Mouse (Mus musculus) liver, embryonic 13.5 days (tissue): ENCODE measurements around the gene Alb. TPM values are rescaled to one million over a fixed set of nuclear protein-coding genes. Genes with fewer than 3 reads are reported as not detected.
A peak's percentile ranks its signal among the peaks of the same experiment; 100 is the strongest.

ENCODE experiments used
- ATAC-seq: fragments of 200-750 bp; cut with Nextera tagmentation; 2 replicates; pipeline ENCODE4 v1.8.0; 2017; ENCODE audit warnings: low read depth, mild to moderate bottlenecking, moderate number of reproducible peaks, moderate library complexity
- DNase-seq: peaks from one replicate; pipeline ENCODE4 v3.0.0; 2022
- H3K27ac ChIP-seq: fragments of 300-500 bp; sonication (generic); 2 replicates; pipeline ENCODE4 v1.5.1; 2015; ENCODE audit warnings: moderate library complexity, mild to moderate bottlenecking, inconsistent platforms
- H3K27me3 ChIP-seq: fragments of 300-500 bp; sonication (generic); 2 replicates; pipeline ENCODE4 v1.6.1; 2015; ENCODE audit warnings: mild to moderate bottlenecking, inconsistent platforms
- H3K36me3 ChIP-seq: fragments of 300-500 bp; sonication (generic); 2 replicates; pipeline ENCODE4 v1.6.1; 2015; ENCODE audit warnings: mild to moderate bottlenecking, inconsistent platforms
- H3K4me1 ChIP-seq: fragments of 300-500 bp; sonication (generic); replicated peaks from 2 replicates; pipeline ENCODE4 v1.6.1; 2015; ENCODE audit warnings: inconsistent platforms
- H3K4me2 ChIP-seq: fragments of 300-500 bp; sonication (generic); 2 replicates; pipeline ENCODE4 v1.6.1; 2015; ENCODE audit warnings: inconsistent platforms, mild to moderate bottlenecking, moderate library complexity
- H3K4me3 ChIP-seq: fragments of 300-500 bp; sonication (generic); replicated peaks from 2 replicates; pipeline ENCODE4 v1.5.1; 2015; ENCODE audit warnings: mild to moderate bottlenecking, inconsistent platforms
- H3K9ac ChIP-seq: fragments of 300-500 bp; sonication (generic); 2 replicates; pipeline ENCODE4 v1.6.1; 2015; ENCODE audit warnings: mild to moderate bottlenecking, inconsistent platforms
- H3K9me3 ChIP-seq: fragments of 300-500 bp; sonication (generic); replicated peaks from 2 replicates; pipeline ENCODE4 v1.6.1; 2016; ENCODE audit warnings: inconsistent platforms
- WGBS: fragments of 180-500 bp; shearing (Covaris S2); methylation state at CpG from one replicate; pipeline ENCODE4 v1.1.7; 2015; ENCODE audit not compliant: insufficient replicate concordance; 5-methylcytosine and 5-hydroxymethylcytosine counted together
- polyA plus RNA-seq: library from polyadenylated mRNA; unstranded; fragments of >200 nt; fragmentation: Nextera tagmentation; extraction: Ambion mirVana; gene quantifications from 2 replicates; pipeline ENCODE4 v1.2.1, GENCODE M21; 2015

Alb gene
- 1,711 and 2,009 TPM in 2 replicates for polyA plus RNA-seq

GRCm38 (mm10) chr5:90460619-90461018, at the start of gene Alb:
Alb (plus strand) TSS chr5:90460897.
- DNase-seq, result no peak
- no peak within 1 kb of the TSS for H3K4me2 ChIP-seq
- no peaks in the 10 kb centered on the region for H3K36me3 ChIP-seq
- no peaks in the 10 kb centered on the region for H3K4me1 ChIP-seq
- WGBS, result 67% methylated on average over 8 of the region's 8 CpGs
- H3K9me3 ChIP-seq, result no peaks in the 10 kb centered on the region
- peak within 1 kb of the TSS; percentile 30; the same call in 1 of the 2 replicates for H3K27ac ChIP-seq
- peak within 1 kb of the TSS; percentile 37 for H3K4me3 ChIP-seq
- H3K9ac ChIP-seq, result no peak within 1 kb of the TSS; the same call in 1 of the 2 replicates
- peak; percentile 57 for ATAC-seq
- no peaks in the 10 kb centered on the region for H3K27me3 ChIP-seq

DNA sequence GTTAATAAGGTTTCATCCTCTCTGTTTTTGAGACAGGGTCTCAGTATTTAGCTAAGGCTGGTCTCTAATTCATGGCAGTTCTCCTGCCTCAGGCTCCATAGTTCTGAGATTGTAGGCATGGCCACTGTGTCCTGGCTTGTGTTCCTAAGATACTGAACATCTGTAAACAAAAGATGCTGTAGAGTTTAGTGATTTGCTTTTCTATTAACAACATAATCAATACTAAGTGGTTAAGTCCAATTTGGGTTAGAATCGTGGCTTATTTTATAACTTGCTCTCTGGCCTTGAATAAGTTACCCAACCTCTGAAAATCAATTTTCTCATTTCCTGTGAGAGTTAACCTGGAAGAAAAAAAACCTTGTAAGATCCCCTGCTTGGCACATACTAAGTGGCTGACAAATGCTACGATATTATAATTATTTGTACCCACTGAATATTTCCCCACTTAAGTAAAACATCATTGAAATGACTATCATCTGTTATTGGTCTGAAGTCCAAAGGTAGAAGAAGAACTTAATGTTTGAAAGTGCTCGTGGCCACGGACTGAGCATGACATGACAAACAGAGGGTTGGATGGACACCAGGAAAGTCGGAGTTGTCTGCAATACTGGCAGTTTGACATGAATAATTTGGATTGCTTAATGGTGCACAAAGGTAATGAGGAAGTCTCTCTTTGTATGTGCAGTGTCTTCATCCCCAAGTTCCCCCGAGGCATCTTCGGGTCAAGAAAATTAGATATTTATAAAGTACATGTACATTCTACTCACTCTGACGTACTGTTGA, 46.4 kb upstream of the Alb start:
- Histone ChIP-seq H3K4me2 (no peak overlapping the region), H3K4me1 (peaks cover 6% of the 10 kb centered on the region; the same call in 1 of the 2 replicates), H3K9ac (no peak overlapping the region), H3K27me3 (no peaks in the 10 kb centered on the region), H3K36me3 (no peaks in the 10 kb centered on the region), H3K9me3 (no peaks in the 10 kb centered on the region), H3K27ac (peak overlapping the region; percentile 56), H3K4me3 (no peak overlapping the region)
- 36% methylated on average over 8 of the region's 8 CpGs for WGBS
- no peak for DNase-seq
- ATAC-seq, result peak; percentile 45; the same call in 1 of the 2 replicates

- H3K9ac ChIP-seq, result no peak overlapping the region
- H3K4me3 ChIP-seq, result no peak overlapping the region
- no peak overlapping the region for H3K4me2 ChIP-seq
- H3K4me1 ChIP-seq, result peaks cover 6% of the 10 kb centered on the region; the same call in 1 of the 2 replicates
- DNase-seq (no peak), ATAC-seq (no peak)
- WGBS, result 9% methylated on average over 6 of the region's 6 CpGs
- H3K9me3 ChIP-seq, result no peaks in the 10 kb centered on the region
- H3K27ac ChIP-seq, result peak overlapping the region; percentile 56
- no peaks in the 10 kb centered on the region for H3K27me3 ChIP-seq
- H3K36me3 ChIP-seq, result no peaks in the 10 kb centered on the region
Observed at GRCm38 (mm10) chr5:90414925-90415295, 45.8 kb upstream of the Alb start.

DNA sequence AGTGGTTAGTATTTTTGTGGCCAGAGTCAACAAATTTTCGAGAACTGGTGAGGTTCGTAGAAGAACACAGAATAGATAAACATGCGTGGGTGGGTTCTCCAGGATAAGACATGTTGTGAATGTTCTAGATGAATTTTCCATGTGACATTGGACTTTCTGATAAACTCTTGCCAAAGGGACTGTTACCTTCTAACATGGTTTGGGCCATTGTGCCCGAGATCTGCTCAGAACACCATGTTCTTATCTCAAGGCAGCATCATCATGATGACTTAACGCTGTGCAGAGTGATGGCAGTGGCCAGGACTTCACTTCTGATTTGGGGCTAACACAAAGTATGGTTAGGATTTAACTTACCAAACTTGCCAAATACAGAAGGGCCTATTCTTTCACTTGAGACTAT, 36.1 kb upstream of the Alb start:
- ATAC-seq (no peak), DNase-seq (no peak)
- Histone ChIP-seq H3K9ac (no peak overlapping the region), H3K36me3 (no peaks in the 10 kb centered on the region), H3K4me3 (no peak overlapping the region), H3K4me2 (no peak overlapping the region), H3K27ac (no peak overlapping the region), H3K27me3 (no peaks in the 10 kb centered on the region), H3K4me1 (no peaks in the 10 kb centered on the region), H3K9me3 (no peaks in the 10 kb centered on the region)
- WGBS, result 47% methylated on average over 5 of the region's 5 CpGs

DNA sequence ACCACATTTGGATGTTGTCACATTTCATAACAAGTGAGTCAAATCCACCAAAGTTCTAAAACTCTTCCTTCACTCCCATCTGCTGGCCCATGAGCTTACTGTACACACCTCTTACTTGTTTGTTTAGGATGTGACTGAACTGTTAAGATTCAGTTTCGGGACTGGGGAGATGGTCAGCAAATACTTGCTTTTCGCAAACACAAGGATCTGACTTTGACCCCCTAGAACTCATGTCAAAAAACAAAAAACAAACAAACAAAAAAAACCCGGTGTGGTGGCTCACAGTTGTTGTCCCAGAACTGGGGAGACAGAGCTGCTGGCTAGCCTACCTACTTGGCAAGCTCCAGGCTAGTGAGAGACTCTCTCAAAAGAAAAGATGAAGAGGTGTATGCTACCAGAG, 35.5 kb upstream of the Alb start:
- Histone ChIP-seq H3K27ac (no peak overlapping the region), H3K27me3 (no peaks in the 10 kb centered on the region), H3K9ac (no peak overlapping the region), H3K9me3 (no peaks in the 10 kb centered on the region), H3K4me3 (no peak overlapping the region), H3K4me2 (no peak overlapping the region), H3K36me3 (no peaks in the 10 kb centered on the region), H3K4me1 (no peaks in the 10 kb centered on the region)
- no peak for ATAC-seq
- 57% methylated on average over 3 of the region's 3 CpGs for WGBS
- no peak for DNase-seq

GRCm38 (mm10) chr5:90431053-90431452, 29.6 kb upstream of the Alb start:
- peak; percentile 82 for ATAC-seq
- Histone ChIP-seq H3K36me3 (no peaks in the 10 kb centered on the region), H3K9me3 (no peaks in the 10 kb centered on the region), H3K27me3 (no peaks in the 10 kb centered on the region), H3K4me2 (no peak overlapping the region), H3K4me1 (no peaks in the 10 kb centered on the region), H3K9ac (no peak overlapping the region), H3K27ac (no peak overlapping the region), H3K4me3 (no peak overlapping the region)
- DNase-seq, result no peak
- WGBS, result 51% methylated on average over 9 of the region's 9 CpGs

DNA sequence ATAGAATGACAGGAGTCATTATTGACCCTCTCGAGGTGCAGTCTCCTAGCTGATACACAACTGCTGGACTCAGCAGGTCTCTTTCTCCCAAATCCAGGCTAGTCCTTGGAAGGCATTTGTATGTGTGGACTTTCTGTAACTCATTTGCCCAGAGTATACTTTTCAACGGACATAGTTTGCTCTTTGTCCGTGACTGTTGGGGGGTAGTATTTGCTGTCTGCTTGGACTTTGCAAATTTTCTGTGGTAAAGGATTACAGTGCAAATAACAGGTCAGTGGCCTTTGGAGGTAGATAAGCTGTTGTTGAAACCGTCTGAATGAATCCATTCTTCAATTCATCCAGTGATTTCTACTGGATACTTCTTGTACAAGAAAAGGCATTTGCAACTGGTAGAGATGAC, 21.5 kb upstream of the Alb start:
- no peak overlapping the region for H3K9ac ChIP-seq
- no peak overlapping the region for H3K4me3 ChIP-seq
- WGBS, result 56% methylated on average over 4 of the region's 4 CpGs
- H3K27ac ChIP-seq, result peak overlapping the region; percentile 58
- H3K36me3 ChIP-seq, result no peaks in the 10 kb centered on the region
- no peaks in the 10 kb centered on the region for H3K9me3 ChIP-seq
- no peaks in the 10 kb centered on the region for H3K27me3 ChIP-seq
- no peak overlapping the region for H3K4me2 ChIP-seq
- DNase-seq, result no peak
- peak; percentile 77 for ATAC-seq
- peaks cover 11% of the 10 kb centered on the region for H3K4me1 ChIP-seq

GRCm38 (mm10) chr5:90447577-90447976, 13.1 kb upstream of the Alb start:
- Histone ChIP-seq H3K4me2 (no peak overlapping the region), H3K4me3 (no peak overlapping the region), H3K9ac (no peak overlapping the region), H3K27ac (peak overlapping the region; percentile 72), H3K27me3 (no peaks in the 10 kb centered on the region), H3K4me1 (peaks cover 2% of the 10 kb centered on the region; the same call in 1 of the 2 replicates), H3K36me3 (no peaks in the 10 kb centered on the region), H3K9me3 (no peaks in the 10 kb centered on the region)
- 61% methylated on average over 3 of the region's 3 CpGs for WGBS
- DNase-seq, result no peak
- peak; percentile 89 for ATAC-seq

- no peak for DNase-seq
- Histone ChIP-seq H3K27me3 (no peaks in the 10 kb centered on the region), H3K9ac (no peak overlapping the region), H3K36me3 (no peaks in the 10 kb centered on the region), H3K4me2 (peak overlapping the region; percentile 2; the same call in 1 of the 2 replicates), H3K4me1 (no peaks in the 10 kb centered on the region), H3K4me3 (no peak overlapping the region), H3K27ac (no peak overlapping the region), H3K9me3 (no peaks in the 10 kb centered on the region)
- WGBS, result 54% methylated on average over 5 of the region's 5 CpGs
- ATAC-seq, result peak; percentile 47
Observed at GRCm38 (mm10) chr5:90449961-90450360, 10.7 kb upstream of the Alb start.

DNA sequence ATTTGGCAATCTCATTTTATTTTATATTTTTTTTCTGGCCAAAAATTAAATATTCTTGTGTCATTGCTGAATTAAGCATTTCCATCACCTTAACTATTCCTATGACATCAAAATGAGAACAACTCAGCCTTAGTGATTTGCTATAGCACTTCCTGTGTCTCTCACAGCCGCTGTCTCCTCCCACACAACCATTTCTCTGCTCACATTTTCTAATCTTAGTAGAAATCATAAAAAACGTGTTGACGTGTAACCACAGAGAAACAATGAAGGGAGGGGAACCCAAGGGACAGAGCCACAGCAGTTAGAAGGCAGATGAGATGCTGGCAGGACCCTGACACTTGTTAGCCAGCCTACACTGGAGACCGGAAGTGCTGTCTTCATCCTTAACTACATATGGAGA, 8.0 kb upstream of the Alb start:
- Histone ChIP-seq H3K36me3 (no peaks in the 10 kb centered on the region), H3K4me2 (no peak overlapping the region), H3K27ac (no peak overlapping the region), H3K4me1 (no peaks in the 10 kb centered on the region), H3K27me3 (no peaks in the 10 kb centered on the region), H3K9me3 (no peaks in the 10 kb centered on the region), H3K4me3 (no peak overlapping the region), H3K9ac (no peak overlapping the region)
- ATAC-seq (no peak), DNase-seq (no peak)
- WGBS, result 41% methylated on average over 4 of the region's 4 CpGs

GRCm38 (mm10) chr5:90457241-90457640, 3.5 kb upstream of the Alb start:
- ATAC-seq (no peak), DNase-seq (no peak)
- H3K4me3 ChIP-seq, result no peak overlapping the region
- WGBS, result 56% methylated on average over 1 of the region's 1 CpGs
- no peaks in the 10 kb centered on the region for H3K9me3 ChIP-seq
- H3K4me2 ChIP-seq, result no peak overlapping the region
- no peak overlapping the region for H3K27ac ChIP-seq
- no peaks in the 10 kb centered on the region for H3K36me3 ChIP-seq
- H3K4me1 ChIP-seq, result no peaks in the 10 kb centered on the region
- H3K9ac ChIP-seq, result no peak overlapping the region
- no peaks in the 10 kb centered on the region for H3K27me3 ChIP-seq

DNA sequence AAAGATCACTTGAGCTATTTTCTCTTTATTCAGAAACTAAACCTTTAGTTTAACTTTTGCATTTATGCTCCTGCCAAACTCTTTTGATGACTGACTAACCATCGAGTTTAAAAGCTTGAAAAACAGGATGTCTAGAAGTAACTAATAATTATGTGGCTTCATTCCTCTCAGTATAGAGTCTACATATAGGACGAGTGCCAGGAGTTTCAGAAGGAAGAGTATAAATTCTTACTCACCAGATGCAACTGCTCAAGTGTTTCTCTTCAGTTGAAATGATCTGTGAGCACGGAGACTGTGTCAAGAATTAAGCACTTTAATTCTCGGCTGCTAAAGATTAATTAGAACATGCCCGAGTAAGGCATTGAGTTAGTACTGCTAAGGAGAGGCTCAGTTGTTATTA, 2.0 kb upstream of the Alb start:
- Histone ChIP-seq H3K36me3 (no peaks in the 10 kb centered on the region), H3K27me3 (no peaks in the 10 kb centered on the region), H3K4me1 (no peaks in the 10 kb centered on the region), H3K4me3 (no peak overlapping the region), H3K4me2 (no peak overlapping the region), H3K9ac (no peak overlapping the region), H3K9me3 (no peaks in the 10 kb centered on the region), H3K27ac (no peak overlapping the region)
- DNase-seq, result no peak
- ATAC-seq, result no peak
- 57% methylated on average over 5 of the region's 5 CpGs for WGBS
